Mouse (Mus musculus): ENCODE measurements around the gene Dpp6.

The Dpp6 gene

GRCm38 (mm10) chr5:27052441-27052840, 235.4 kb downstream of the Dpp6 start:
- DNase-seq (ENCODE audit: extremely low read depth, low read depth, low spot score): no peak

DNA sequence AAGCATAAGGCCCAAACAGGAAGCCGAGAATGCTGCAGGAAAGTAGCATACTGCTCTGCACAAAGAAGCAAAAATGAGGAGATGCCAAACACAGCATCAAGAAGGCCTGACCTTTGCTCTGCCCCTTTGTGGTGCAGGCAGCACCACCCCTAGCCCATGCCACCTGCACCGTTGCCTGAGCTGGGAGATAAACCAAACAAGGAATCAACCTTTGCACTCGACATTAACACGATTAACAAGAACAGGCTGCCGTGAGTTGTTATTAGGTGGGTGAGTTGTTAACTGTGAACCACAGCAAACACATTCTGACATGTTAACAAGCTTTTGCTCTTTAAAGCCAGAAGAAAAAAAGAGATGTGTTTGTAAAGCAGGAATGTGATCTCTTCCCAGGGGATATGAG, 239.4 kb downstream of the Dpp6 start:
- no peak for DNase-seq (ENCODE audit: extremely low read depth, low read depth, low spot score)

- no peak for DNase-seq (ENCODE audit: extremely low read depth, low read depth, low spot score)
Observed at GRCm38 (mm10) chr5:27060114-27060513, 243.1 kb downstream of the Dpp6 start.

- DNase-seq (ENCODE audit: extremely low read depth, low read depth, low spot score): no peak
Observed at GRCm38 (mm10) chr5:27063871-27064270, 246.9 kb downstream of the Dpp6 start.

- DNase-seq (ENCODE audit: extremely low read depth, low read depth, low spot score): no peak
Observed at GRCm38 (mm10) chr5:27066837-27067236, 249.8 kb downstream of the Dpp6 start.

DNA sequence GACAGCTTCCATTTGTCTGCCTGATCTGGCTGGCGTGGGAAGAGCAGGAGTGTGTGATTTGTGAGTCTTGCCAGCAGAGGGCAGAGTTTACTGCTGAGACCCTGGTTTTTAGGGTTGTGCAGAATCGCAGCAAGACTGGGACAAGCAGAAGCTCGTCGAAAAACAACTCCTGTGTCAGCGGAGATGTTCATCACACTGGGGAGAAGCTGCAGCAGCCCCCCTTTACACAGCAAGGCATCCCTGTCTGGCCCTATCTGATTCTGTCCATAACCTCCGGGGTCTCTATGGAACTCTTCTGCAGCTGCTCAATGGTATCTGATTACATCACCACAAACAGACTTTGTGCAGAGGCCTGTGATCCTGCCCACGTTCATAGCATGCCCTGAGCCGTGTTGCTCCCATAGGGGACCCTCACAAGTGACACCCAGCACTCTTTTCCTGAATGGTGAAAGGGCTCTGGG, 258.2 kb downstream of the Dpp6 start:
- no peak for DNase-seq (ENCODE audit: extremely low read depth, low read depth, low spot score)

- no peak for DNase-seq (ENCODE audit: extremely low read depth, low read depth, low spot score)
Observed at GRCm38 (mm10) chr5:27076046-27076445, 259.0 kb downstream of the Dpp6 start.

DNA sequence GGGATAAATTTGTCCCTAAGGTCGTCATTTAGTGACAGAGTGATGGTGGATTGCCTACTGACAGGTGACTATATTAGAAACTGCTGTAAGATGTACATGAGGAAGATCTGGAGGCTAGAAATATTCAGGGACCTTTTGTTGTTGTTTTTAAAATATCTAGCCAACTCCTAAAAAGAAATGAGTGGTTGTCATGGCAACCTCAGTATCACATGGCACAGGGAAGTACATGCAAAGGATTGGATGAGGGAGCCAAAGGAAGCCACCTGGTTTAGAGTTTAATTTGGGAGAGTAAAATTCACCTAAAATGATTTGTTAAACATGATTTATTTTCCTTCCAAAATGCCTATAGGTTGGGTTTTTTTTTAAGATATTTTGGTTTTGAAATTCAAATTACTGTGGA, 260.8 kb downstream of the Dpp6 start:
- no peak for DNase-seq (ENCODE audit: extremely low read depth, low read depth, low spot score)

DNA sequence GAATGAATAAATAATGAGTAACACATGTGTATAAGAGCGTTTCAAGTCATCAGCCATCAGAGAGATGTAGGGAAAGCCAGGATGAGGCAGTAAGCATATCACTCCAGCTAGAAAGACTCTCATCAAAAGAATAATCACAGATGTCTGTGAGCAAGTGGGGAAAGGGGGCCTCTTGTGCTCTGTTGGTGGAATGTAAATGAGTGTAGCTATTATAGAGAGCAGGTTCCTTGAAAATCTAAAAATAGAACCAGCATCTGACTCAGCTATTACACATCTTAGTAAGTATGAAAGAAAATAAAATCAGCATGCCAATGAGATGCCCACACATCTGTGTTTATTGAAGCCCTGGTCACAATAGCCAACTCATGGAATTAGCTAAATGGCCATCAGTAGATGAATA, 264.3 kb downstream of the Dpp6 start:
- no peak for DNase-seq (ENCODE audit: extremely low read depth, low read depth, low spot score)

- no peak for DNase-seq (ENCODE audit: extremely low read depth, low read depth, low spot score)
Observed at GRCm38 (mm10) chr5:27083762-27084161, 266.8 kb downstream of the Dpp6 start.

DNA sequence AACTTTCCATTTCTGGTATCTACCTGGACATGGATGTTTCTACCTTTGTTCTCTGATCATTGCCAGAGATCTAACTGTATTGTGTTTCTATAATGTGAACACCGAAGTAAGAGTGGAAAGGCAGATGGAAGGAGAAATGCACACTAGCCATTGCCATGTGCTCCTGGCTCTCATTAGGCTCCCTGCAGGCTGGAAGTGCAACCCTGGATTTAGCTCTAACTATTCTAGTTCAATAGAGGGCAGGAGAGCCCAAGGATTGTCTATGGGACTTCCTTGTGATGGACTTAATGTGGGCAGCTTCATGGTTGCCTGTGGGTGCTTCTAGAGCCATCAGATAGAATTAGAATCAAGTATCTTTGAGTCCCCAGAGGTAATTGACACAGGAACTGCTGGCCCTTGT, 291.2 kb downstream of the Dpp6 start:
- DNase-seq (ENCODE audit: extremely low read depth, low read depth, low spot score): no peak

DNA sequence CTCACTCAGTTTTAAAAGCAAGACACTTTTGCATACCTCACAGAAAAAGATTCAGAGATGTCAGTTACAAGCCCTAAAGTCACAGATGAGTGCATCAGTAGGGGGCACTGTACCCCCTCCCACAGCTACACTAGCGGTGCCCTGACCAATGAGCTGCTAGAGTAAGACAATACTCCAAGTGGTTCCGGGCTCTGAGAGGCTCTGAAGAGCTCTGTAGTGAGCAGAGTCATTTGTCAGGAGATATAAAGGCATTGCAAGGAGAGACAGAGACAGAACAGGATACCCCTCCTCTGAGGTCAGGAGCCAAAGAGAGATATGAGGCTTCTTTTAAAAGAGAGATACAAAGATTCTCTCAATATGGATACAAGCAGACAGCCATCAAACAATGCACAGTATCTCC, 305.5 kb downstream of the Dpp6 start:
- no peak for DNase-seq (ENCODE audit: extremely low read depth, low read depth, low spot score)

DNA sequence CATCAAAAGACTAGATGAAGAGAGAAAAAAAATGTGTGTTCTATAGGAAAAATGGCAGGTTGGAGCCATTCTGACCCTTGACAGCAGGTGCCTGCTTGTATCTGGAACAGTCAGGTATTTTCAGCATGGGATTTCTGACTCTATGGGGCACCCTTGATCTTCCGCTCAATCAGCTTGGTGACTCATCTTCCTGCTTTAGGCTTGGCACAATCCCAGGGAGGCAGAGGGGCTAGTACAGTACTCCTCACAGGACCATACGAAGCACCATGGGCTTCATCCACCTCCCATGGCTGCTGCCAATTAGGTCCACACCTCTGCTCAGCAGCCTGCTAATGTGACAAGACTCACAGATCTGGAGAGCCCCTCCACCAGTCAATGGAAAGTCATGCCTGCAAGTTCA, 305.9 kb downstream of the Dpp6 start:
- no peak for DNase-seq (ENCODE audit: extremely low read depth, low read depth, low spot score)

- DNase-seq (ENCODE audit: extremely low read depth, low read depth, low spot score): no peak
Observed at GRCm38 (mm10) chr5:27126034-27126433, 309.0 kb downstream of the Dpp6 start.

GRCm38 (mm10) chr5:27133196-27133595, 316.2 kb downstream of the Dpp6 start:
- no peak for DNase-seq (ENCODE audit: extremely low read depth, low read depth, low spot score)

DNA sequence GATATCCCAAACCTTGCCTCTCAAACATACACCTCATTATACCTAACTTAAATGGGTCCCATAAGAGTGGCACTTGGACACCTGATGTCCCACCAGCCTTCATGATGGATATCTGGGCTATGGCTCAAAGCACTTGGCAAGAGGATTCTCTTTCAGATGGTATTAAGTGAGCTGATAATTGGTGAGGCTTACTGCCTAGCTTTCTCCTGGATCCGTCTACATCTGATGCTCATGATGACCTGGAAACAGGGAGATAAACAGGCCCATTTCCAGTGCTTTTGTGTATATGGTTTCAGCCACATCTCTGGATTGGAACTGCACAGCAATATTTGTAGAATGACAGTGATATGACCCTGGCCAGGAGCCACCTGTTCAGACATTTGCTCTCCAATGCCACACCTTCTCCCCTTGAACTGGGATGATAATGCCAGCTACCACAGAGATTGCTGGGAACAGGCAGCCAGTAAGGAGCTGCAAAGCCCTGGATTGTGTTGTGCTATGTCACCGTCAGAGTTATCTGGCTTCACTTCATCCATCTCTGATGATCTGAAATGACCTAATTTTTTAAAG, 317.5 kb downstream of the Dpp6 start:
- DNase-seq (ENCODE audit: extremely low read depth, low read depth, low spot score): no peak

DNA sequence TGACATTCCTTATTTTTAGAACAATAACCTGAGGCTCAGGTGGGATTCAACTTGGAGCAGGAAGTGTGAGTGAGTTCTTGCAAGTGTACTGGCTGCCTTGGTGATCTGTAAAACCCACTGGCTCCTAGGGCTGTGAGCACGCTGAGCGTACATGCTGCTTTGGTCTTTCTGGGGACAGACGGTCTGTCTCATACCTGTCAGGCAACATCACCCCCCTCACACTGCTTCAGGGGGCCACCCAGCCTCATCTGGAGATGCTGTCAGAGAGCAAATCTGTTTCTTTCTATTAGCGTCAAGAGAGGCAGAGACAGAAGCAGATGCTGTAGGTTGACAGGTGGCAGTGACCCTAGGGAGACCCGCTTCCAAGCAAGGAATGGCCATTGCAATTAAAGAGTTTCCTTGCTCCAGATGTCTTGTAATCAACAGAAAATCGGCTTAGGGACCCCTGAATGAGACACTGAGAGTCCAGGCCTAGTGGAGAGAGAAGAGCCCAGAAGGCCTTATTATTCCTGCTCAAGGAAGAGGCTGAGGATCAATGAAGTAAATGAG, 330.5 kb downstream of the Dpp6 start:
- no peak for DNase-seq (ENCODE audit: extremely low read depth, low read depth, low spot score)

GRCm38 (mm10) chr5:27151017-27151416, 334.0 kb downstream of the Dpp6 start:
- no peak for DNase-seq (ENCODE audit: extremely low read depth, low read depth, low spot score)

GRCm38 (mm10) chr5:27155671-27156070, 338.7 kb downstream of the Dpp6 start:
- DNase-seq (ENCODE audit: extremely low read depth, low read depth, low spot score): no peak

GRCm38 (mm10) chr5:27156366-27156765, 339.4 kb downstream of the Dpp6 start:
- no peak for DNase-seq (ENCODE audit: extremely low read depth, low read depth, low spot score)

- no peak for DNase-seq (ENCODE audit: extremely low read depth, low read depth, low spot score)
Observed at GRCm38 (mm10) chr5:27161122-27161645, 344.2 kb downstream of the Dpp6 start.

DNA sequence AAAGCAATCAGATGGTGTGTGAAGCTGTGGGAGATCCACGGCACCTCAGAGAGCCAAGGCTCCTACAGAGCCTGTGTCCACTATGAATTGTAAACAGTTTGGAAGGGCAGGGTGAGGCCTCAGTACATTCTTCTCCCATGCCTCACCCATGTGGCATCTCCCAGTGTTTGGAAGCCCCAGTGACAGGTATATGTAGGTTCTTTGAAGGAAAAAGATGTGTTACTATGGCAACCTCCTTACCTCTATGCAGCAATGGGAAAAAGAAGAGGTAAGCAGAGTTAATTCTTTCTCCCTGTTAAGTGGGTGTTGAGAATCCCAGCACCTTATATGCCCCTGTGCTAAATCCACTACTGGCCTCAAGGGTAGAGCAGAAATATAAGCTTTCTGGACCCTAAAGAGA, 351.5 kb downstream of the Dpp6 start:
- no peak for DNase-seq (ENCODE audit: extremely low read depth, low read depth, low spot score)

DNA sequence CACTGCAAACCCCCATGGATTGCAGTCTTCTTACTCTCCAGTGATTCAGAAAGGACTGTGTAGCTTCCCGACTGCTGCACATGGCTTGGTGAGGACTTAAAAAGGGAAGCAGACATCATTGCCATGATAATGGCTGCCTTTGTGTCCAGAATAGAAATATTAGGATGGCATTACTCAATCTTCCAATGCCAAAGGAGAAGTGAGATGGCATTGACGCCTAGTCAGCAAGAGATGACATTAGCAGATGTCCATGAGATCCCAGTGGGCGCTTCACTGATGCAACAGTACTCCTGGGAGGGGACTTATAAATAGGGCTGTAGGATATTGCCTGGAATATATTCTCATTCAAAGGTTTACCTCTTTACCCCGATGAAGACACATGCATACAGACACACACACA, 368.0 kb downstream of the Dpp6 start:
- no peak for DNase-seq (ENCODE audit: extremely low read depth, low read depth, low spot score)

Measured in fat pad, adult 2 months (tissue).